Mouse (Mus musculus): ENCODE measurements around the gene Acot4.
"Not testable (repeated sequence)": the region's sequence is repeated elsewhere in the genome, so short reads cannot be mapped to it uniquely, and the experiment has no call there.

GRCm38 (mm10) chr12:84094666-84095065 lies 56.5 kb downstream of the Acot4 start:
- not testable (repeated sequence) for TF ChIP-seq HCFC1 (IDR thresholded peaks at IDR 0.05; ENCODE audit: borderline replicate concordance, insufficient read depth, low read length); CHD2 (IDR thresholded peaks at IDR 0.05; ENCODE audit: low read depth, low read length); MAFK (IDR thresholded peaks at IDR 0.05; ENCODE audit: insufficient read depth, low read depth, low read length); ZC3H11A (IDR thresholded peaks at IDR 0.05; ENCODE audit: borderline replicate concordance, low read depth, low read length); ZNF384 (IDR thresholded peaks at IDR 0.05; ENCODE audit: low read depth, low read length)
